Mouse (Mus musculus) neural tube, embryonic 14.5 days (tissue): ENCODE data around the gene Hltf. TPM values are rescaled to one million over a fixed set of nuclear protein-coding genes. Genes with fewer than 3 reads are reported as not detected.
A peak's percentile ranks its signal among the peaks of the same experiment; 100 is the strongest.
"Not testable (repeated sequence)": the region's sequence is repeated elsewhere in the genome, so short reads cannot be mapped to it uniquely, and the experiment has no call there.

Source experiments
- ATAC-seq: fragments of 200-750 bp; cut with Nextera tagmentation; 2 replicates; pipeline ENCODE4 v1.8.0; 2017; ENCODE audit warnings: low read depth, mild to moderate bottlenecking, moderate TSS enrichment, moderate library complexity
- H3K27ac ChIP-seq: fragments of 300-500 bp; sonication (generic); 2 replicates; pipeline ENCODE4 v1.5.1; 2014; ENCODE audit warnings: low read depth, mild to moderate bottlenecking, control low read depth, low read length, moderate library complexity, mixed read lengths
- H3K27me3 ChIP-seq: fragments of 300-500 bp; sonication (generic); 2 replicates; pipeline ENCODE4 v1.6.1; 2014; ENCODE audit warnings: low read length; ENCODE audit not compliant: control insufficient read depth, insufficient read depth
- H3K36me3 ChIP-seq: fragments of 300-500 bp; sonication (generic); 2 replicates; pipeline ENCODE4 v1.6.1; 2014; ENCODE audit warnings: low read length, mixed read lengths; ENCODE audit not compliant: control insufficient read depth, insufficient read depth
- H3K4me1 ChIP-seq: fragments of 300-500 bp; sonication (generic); 2 replicates; pipeline ENCODE4 v1.6.1; 2014; ENCODE audit warnings: low read length; ENCODE audit not compliant: control insufficient read depth, insufficient read depth
- H3K4me2 ChIP-seq: fragments of 300-500 bp; sonication (generic); 2 replicates; pipeline ENCODE4 v1.6.1; 2014; ENCODE audit warnings: mild to moderate bottlenecking, low read depth, low read length, control low read depth
- H3K4me3 ChIP-seq: fragments of 300-500 bp; sonication (generic); 2 replicates; pipeline ENCODE4 v1.5.1; 2014; ENCODE audit warnings: low read depth, low read length, control low read depth, mixed read lengths
- H3K9ac ChIP-seq: fragments of 300-500 bp; sonication (generic); replicated peaks from 2 replicates; pipeline ENCODE4 v1.6.1; 2014; ENCODE audit warnings: low read depth, mild to moderate bottlenecking, control low read depth, low read length, mixed read lengths
- H3K9me3 ChIP-seq: fragments of 300-500 bp; sonication (generic); 2 replicates; pipeline ENCODE4 v1.6.1; 2016; ENCODE audit warnings: low read length; ENCODE audit not compliant: control insufficient read depth
- WGBS: fragments of 180-500 bp; shearing (Covaris S2); extraction: QIAGEN DNeasy Blood & Tissue Kit; methylation state at CpG from one replicate; pipeline ENCODE4 v1.1.7; 2014; 5-methylcytosine and 5-hydroxymethylcytosine counted together
- polyA plus RNA-seq: library from polyadenylated mRNA; unstranded; fragments of >200 nt; fragmentation: Nextera tagmentation; extraction: Ambion mirVana; gene quantifications from 2 replicates; pipeline ENCODE4 v1.2.1, GENCODE M21; 2014

Hltf gene
- 19.0 and 21.4 TPM in 2 replicates for polyA plus RNA-seq

GRCm38 (mm10) chr3:20057306-20058196 lies at the start of gene Hltf:
Gene Hltf, plus strand, starts transcription at chr3:20057811.
- Histone ChIP-seq H3K27me3 (no peaks in the 10 kb centered on the region), H3K36me3 (0 out of 2 replicates have a peak, but pooled peaks cover 4% of the 10 kb centered on the region), H3K4me1 (peaks cover 7% of the 10 kb centered on the region; the same call in 1 of the 2 replicates), H3K27ac (peak within 1 kb of the TSS; percentile 70; the same call in 1 of the 2 replicates), H3K9me3 (no peaks in the 10 kb centered on the region), H3K4me3 (peak within 1 kb of the TSS; percentile 45), H3K9ac (peak within 1 kb of the TSS; percentile 58), H3K4me2 (peak within 1 kb of the TSS; percentile 64)
- under 1% methylated on average over 47 of the region's 54 CpGs for WGBS
- peak; percentile 100 for ATAC-seq

GRCm38 (mm10) chr3:20010464-20010863 lies 47.1 kb upstream of the Hltf start:
- no peak for ATAC-seq
- Histone ChIP-seq H3K36me3 (peaks cover 15% of the 10 kb centered on the region), H3K9me3 (no peaks in the 10 kb centered on the region), H3K4me1 (no peaks in the 10 kb centered on the region), H3K4me2 (no peak overlapping the region), H3K27me3 (no peaks in the 10 kb centered on the region), H3K9ac (no peak overlapping the region), H3K27ac (no peak overlapping the region), H3K4me3 (no peak overlapping the region)
- WGBS, result 92% methylated on average over 9 of the region's 9 CpGs

GRCm38 (mm10) chr3:20010905-20011304 lies 46.7 kb upstream of the Hltf start:
- H3K36me3 ChIP-seq, result peaks cover 20% of the 10 kb centered on the region
- not testable (repeated sequence) for H3K9ac ChIP-seq, H3K27me3 ChIP-seq, H3K27ac ChIP-seq, ATAC-seq, H3K4me1 ChIP-seq, H3K4me2 ChIP-seq, H3K4me3 ChIP-seq, H3K9me3 ChIP-seq
- 94% methylated on average over 7 of the region's 7 CpGs for WGBS

GRCm38 (mm10) chr3:20014454-20014853 lies 43.2 kb upstream of the Hltf start:
- 93% methylated on average over 2 of the region's 2 CpGs for WGBS
- no peak for ATAC-seq

GRCm38 (mm10) chr3:20018076-20018475 lies 39.5 kb upstream of the Hltf start:
- Histone ChIP-seq H3K36me3 (peaks cover 21% of the 10 kb centered on the region; the same call in 1 of the 2 replicates), H3K4me3 (no peak overlapping the region), H3K27me3 (no peaks in the 10 kb centered on the region), H3K4me2 (no peak overlapping the region), H3K9ac (no peak overlapping the region), H3K4me1 (no peaks in the 10 kb centered on the region), H3K9me3 (no peaks in the 10 kb centered on the region), H3K27ac (no peak overlapping the region)
- no peak for ATAC-seq
- WGBS, result 93% methylated on average over 8 of the region's 8 CpGs

More at GRCm38 (mm10) chr3:20014454-20014853, 43.2 kb upstream of the Hltf start:
- Histone ChIP-seq H3K4me3 (no peak overlapping the region), H3K9me3 (no peaks in the 10 kb centered on the region), H3K36me3 (peaks cover 23% of the 10 kb centered on the region), H3K4me2 (no peak overlapping the region), H3K9ac (no peak overlapping the region), H3K27ac (no peak overlapping the region), H3K4me1 (no peaks in the 10 kb centered on the region), H3K27me3 (no peaks in the 10 kb centered on the region)

GRCm38 (mm10) chr3:20023832-20024231 lies 33.8 kb upstream of the Hltf start:
- no peak overlapping the region for H3K4me3 ChIP-seq
- no peak overlapping the region for H3K27ac ChIP-seq
- no peaks in the 10 kb centered on the region for H3K9me3 ChIP-seq
- H3K27me3 ChIP-seq, result no peaks in the 10 kb centered on the region
- H3K9ac ChIP-seq, result no peak overlapping the region
- H3K36me3 ChIP-seq, result peaks cover 23% of the 10 kb centered on the region
- no peak overlapping the region for H3K4me2 ChIP-seq
- no peaks in the 10 kb centered on the region for H3K4me1 ChIP-seq
- 58% methylated on average over 1 of the region's 1 CpGs for WGBS
- no peak for ATAC-seq

- no peaks in the 10 kb centered on the region for H3K4me1 ChIP-seq
- no peaks in the 10 kb centered on the region for H3K9me3 ChIP-seq
- H3K4me3 ChIP-seq, result no peak overlapping the region
- no peak overlapping the region for H3K27ac ChIP-seq
- no peaks in the 10 kb centered on the region for H3K27me3 ChIP-seq
- peaks cover 22% of the 10 kb centered on the region for H3K36me3 ChIP-seq
- no peak overlapping the region for H3K9ac ChIP-seq
- no peak for ATAC-seq
- H3K4me2 ChIP-seq, result no peak overlapping the region
Observed at GRCm38 (mm10) chr3:20026481-20026880, 31.1 kb upstream of the Hltf start.

- H3K4me2 ChIP-seq, result no peak overlapping the region
- no peak overlapping the region for H3K4me3 ChIP-seq
- peaks cover 21% of the 10 kb centered on the region for H3K36me3 ChIP-seq
- H3K27ac ChIP-seq, result no peak overlapping the region
- H3K9ac ChIP-seq, result no peak overlapping the region
- no peaks in the 10 kb centered on the region for H3K27me3 ChIP-seq
- no peaks in the 10 kb centered on the region for H3K9me3 ChIP-seq
- 91% methylated on average over 8 of the region's 8 CpGs for WGBS
- no peaks in the 10 kb centered on the region for H3K4me1 ChIP-seq
- no peak for ATAC-seq
Observed at GRCm38 (mm10) chr3:20026996-20027689, 30.5 kb upstream of the Hltf start.

GRCm38 (mm10) chr3:20027788-20028187 lies 29.8 kb upstream of the Hltf start:
- Histone ChIP-seq H3K4me1 (no peaks in the 10 kb centered on the region), H3K9me3 (no peaks in the 10 kb centered on the region), H3K9ac (no peak overlapping the region), H3K27ac (no peak overlapping the region), H3K27me3 (no peaks in the 10 kb centered on the region), H3K4me2 (no peak overlapping the region), H3K36me3 (peaks cover 17% of the 10 kb centered on the region), H3K4me3 (no peak overlapping the region)
- 84% methylated on average over 5 of the region's 5 CpGs for WGBS
- ATAC-seq, result no peak
